Mouse (Mus musculus) CD4-positive, CD25-positive, alpha-beta regulatory T cell, adult 2 months (primary cell): ENCODE measurements around the gene Pcolce2.

Source experiments
- DNase-seq: peaks from one replicate; pipeline ENCODE4 v3.0.0-alpha.2; 2012; ENCODE audit warnings: low read depth, low spot score

The Pcolce2 gene

DNA sequence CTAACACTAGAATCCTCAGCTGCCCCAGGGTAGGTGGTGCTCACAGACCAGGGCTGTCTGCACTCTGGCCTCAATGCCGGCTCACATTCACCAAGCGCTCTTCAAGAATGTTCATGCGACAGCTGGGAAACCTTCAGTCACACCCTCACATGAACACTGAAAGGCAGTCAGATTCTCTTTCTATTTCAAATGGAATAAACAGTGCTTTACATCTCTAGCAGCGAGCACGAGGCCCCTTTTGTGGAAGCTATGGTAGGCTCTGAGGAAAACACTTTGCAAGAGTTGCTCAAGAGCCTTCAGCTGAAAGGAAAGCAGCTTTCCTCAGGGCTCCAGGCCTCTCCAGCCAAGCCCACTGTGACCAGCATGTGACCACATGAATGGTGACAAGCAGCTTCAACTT, 68.0 kb downstream of the Pcolce2 start:
- DNase-seq: no peak

DNA sequence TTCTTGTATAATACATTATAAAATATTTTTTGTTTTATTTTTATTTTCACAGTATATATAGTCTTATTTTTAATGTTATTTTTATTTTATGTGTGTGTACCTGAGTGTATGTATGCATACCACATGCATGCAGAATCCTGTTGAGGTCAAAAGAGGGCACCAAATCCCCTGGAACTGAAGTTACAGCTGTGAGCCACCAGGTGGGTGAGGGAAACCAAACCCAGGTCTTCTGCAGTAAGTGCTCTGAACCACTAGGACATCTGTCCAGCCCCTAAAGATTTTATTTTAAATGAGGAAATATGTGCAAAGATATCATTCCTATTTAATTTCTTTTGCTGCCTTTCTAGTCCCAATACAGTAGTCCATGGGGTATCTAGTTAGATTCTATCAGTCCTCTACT, 71.5 kb downstream of the Pcolce2 start:
- peak; percentile 5 for DNase-seq

DNA sequence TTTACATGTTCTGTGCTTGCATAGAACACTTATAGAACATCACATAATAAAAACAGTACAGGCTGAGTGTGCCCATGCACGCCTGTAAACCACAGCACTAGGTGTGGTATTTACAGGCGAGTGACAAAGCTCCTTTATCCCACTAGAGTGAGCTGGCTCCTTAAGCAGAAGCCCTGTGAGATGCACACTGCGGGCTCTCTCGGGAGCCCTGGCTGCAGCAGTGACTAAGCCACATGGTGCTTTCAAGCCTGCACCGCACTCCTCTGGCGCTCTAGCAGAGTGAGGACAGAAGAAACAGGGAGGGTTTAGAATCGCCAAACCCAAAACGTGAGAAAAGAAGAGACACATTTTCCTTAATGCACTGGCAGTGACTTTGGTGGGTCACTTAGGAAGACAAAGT, 75.2 kb downstream of the Pcolce2 start:
- no peak for DNase-seq

DNA sequence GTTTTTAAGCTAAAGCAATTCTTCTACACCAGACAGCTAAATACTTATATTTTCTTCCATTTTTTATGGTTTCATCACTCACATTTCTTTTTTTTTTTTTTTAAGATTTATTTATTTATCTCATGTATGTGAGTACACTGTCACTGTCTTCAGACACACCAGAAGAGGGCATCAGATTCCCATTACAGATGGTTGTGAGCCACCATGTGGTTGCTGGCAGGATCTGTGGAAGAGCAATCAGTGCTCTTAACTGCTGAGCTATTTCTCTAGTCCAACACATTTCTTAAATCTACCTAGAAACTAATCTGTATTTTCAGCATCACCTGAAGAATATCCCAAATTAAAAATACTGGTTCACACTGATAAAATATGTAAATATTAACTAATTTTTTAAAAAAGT, 98.8 kb downstream of the Pcolce2 start:
- no peak for DNase-seq

DNA sequence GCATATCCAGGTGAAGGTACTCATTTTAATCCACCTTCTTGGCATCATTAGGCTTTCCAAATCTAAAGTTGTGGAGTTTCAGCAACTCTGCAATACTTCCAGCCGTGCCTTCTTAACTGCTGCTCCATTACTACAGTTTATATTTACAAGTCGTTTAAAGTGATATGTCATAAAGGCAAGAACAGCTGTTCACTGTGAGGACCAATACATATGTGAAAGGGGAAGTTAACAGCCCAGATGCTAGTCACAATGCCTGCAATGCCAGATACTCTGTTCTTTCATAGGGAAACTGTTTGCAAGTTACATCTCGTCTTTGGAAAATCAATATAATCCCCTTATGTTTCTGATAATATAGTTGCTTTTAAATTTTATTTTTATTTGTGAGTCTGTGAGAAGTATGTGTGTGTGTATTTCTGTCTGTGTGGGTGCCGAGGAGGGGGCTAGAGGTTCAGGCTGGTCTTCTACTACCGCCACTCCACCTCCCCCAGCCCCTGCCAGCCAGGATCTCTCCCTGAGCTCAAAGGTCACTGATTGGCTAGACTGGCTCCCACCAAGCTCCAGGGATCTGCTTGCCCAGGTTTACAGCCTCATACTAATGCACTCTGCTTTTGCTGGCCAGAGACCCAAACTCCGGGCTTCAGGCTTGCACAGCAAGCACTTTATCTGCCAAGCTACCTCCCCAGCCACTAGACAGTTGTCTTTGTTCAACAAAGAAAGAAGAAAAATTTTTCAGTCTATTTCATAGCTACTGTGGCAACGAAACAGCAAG, 107.6 kb downstream of the Pcolce2 start:
- no peak for DNase-seq

DNA sequence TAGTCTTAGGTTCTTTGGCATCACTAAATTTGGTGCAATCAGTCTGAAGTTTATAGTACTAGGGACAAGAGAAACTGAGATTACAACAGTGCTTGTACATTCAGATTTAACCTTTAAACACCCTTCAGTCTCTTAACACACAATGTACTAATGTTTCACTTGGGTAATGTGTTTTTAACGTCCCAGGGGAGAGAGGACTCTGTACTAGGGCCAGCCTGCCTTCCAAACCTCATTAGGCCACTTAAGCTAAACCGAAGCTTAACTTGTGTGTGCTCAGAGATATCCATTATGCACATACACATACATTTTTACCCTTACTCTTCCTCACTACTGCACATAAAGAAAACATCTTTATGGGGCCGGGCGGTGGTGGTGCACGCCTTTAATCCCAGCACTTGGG, 109.9 kb downstream of the Pcolce2 start:
- DNase-seq: no peak
